ENCODE assay signal across 40 mouse cellular contexts in the genomic region with DNA sequence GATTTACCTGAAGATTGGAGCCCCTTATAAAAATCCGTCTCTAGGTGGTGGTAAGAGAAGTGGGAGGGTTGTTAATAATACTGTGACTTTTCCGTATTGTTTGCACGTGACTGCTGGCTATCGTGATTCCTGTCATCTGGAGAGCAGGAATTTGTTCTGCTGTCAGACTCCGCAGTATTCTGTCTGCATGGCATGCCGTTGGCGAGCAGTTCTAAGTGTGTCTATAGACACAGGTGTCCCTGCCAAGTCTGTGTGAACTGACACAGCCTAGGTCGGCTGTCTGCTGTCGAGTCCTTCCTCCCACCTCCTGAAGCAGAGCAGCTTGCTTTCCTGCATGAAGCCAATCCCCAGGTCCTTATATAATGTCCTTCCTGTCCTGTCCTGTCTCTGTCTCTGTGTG. TPM values are rescaled to one million over a fixed set of nuclear protein-coding genes. Genes with fewer than 3 reads are reported as not detected.
DNase-seq lines count a peak whose midpoint lies in the region; ATAC-seq and TF ChIP-seq lines count a peak whose summit lies in the region.
"Had no signal": no experiment of that assay in that cellular context is flagged by ENCODE, and none has a peak within 500 bp of the region (broad histone marks: within the 10 kb centered on the region; RNA-seq: fewer than 3 reads in every experiment).

No protein-coding gene starts in this region.

- H3K36me3 ChIP-seq in heart, adult 2 months (ENCODE audit: control insufficient read depth, insufficient read depth, low read length): no peaks in the 10 kb centered on the region
- H3K36me3 ChIP-seq in heart, embryonic 15.5 days: no peaks in the 10 kb centered on the region
- no peaks in the 10 kb centered on the region for H3K36me3 ChIP-seq in heart, embryonic 10.5 days
- H3K36me3 ChIP-seq in lung, postnatal 0 days (ENCODE audit: insufficient read depth, low read length): no peaks in the 10 kb centered on the region
- H3K36me3 ChIP-seq: kidney, embryonic 15.5 days; limb, embryonic 12.5 days; liver, embryonic 13.5 days; midbrain, embryonic 12.5 days; neural tube, embryonic 12.5 days had no signal

- intact Hi-C loops in heart, adult 2 months (cut with DNase I): no loop called here

- peak overlapping the region; percentile 23 for H3K4me2 ChIP-seq in heart, embryonic 15.5 days
- peak overlapping the region; percentile 35 for H3K4me2 ChIP-seq in lung, postnatal 0 days (replicated peaks; ENCODE audit: low read depth, low read length)
- H3K4me2 ChIP-seq: kidney, embryonic 15.5 days; limb, embryonic 12.5 days; liver, embryonic 13.5 days; lung, embryonic 14.5 days; midbrain, embryonic 12.5 days; neural tube, embryonic 12.5 days had no signal

- no peak overlapping the region for H3K9ac ChIP-seq in heart, adult 2 months (ENCODE audit: low read depth, low read length)
- no peak overlapping the region for H3K9ac ChIP-seq in heart, embryonic 15.5 days
- no peak overlapping the region for H3K9ac ChIP-seq in lung, postnatal 0 days (replicated peaks; ENCODE audit: low read depth)
- H3K9ac ChIP-seq: kidney, embryonic 15.5 days; limb, embryonic 12.5 days; liver, embryonic 13.5 days; lung, embryonic 14.5 days; midbrain, embryonic 12.5 days; neural tube, embryonic 12.5 days had no signal

- no peaks in the 10 kb centered on the region for H3K79me2 ChIP-seq in heart, adult 2 months (replicated peaks; ENCODE audit: control insufficient read depth, insufficient read depth, low read length)

- 33% methylated on average over 9 of the region's 9 CpGs for WGBS in heart, adult 2 months
- WGBS in heart, embryonic 15.5 days: 26% methylated on average over 9 of the region's 9 CpGs
- WGBS in heart, embryonic 10.5 days: 71% methylated on average over 9 of the region's 9 CpGs
- 30% methylated on average over 9 of the region's 9 CpGs for WGBS in lung, postnatal 0 days
- 33% methylated on average over 9 of the region's 9 CpGs for WGBS in lung, adult 2 months

- TF ChIP-seq EP300 in heart, adult 2 months (IDR thresholded peaks at IDR 0.05; ENCODE audit: insufficient read depth, low read depth, low read length): no peak
- TF ChIP-seq EP300 in lung, postnatal 0 days (IDR thresholded peaks at IDR 0.05): no peak

- no peak for TF ChIP-seq CTCF in heart, adult 2 months (IDR thresholded peaks at IDR 0.05)
- TF ChIP-seq CTCF in lung, postnatal 0 days (IDR thresholded peaks at IDR 0.05): no peak
- TF ChIP-seq CTCF in lung, adult 2 months (IDR thresholded peaks at IDR 0.05; ENCODE audit: insufficient read depth, low read length): no peak

- H3K27me3 ChIP-seq in heart, adult 2 months (ENCODE audit: control insufficient read depth, insufficient read depth, low read length): no peaks in the 10 kb centered on the region
- no peaks in the 10 kb centered on the region; the same call in 1 of the 2 replicates for H3K27me3 ChIP-seq in heart, embryonic 15.5 days
- H3K27me3 ChIP-seq in heart, embryonic 10.5 days (ENCODE audit: insufficient read depth, poor library complexity, severe bottlenecking): no peaks in the 10 kb centered on the region
- H3K27me3 ChIP-seq in lung, postnatal 0 days (replicated peaks; ENCODE audit: insufficient read depth, low read length): no peaks in the 10 kb centered on the region
- H3K27me3 ChIP-seq: kidney, embryonic 15.5 days; limb, embryonic 12.5 days; liver, embryonic 13.5 days; midbrain, embryonic 12.5 days; neural tube, embryonic 12.5 days had no signal

- no peaks in the 10 kb centered on the region for H3K4me1 ChIP-seq in heart, adult 2 months (ENCODE audit: control insufficient read depth, insufficient read depth, low read length)
- H3K4me1 ChIP-seq in heart, embryonic 15.5 days (replicated peaks): 0 out of 2 replicates have a peak, but pooled peaks cover 3% of the 10 kb centered on the region
- H3K4me1 ChIP-seq in heart, embryonic 10.5 days: no peaks in the 10 kb centered on the region
- no peaks in the 10 kb centered on the region for H3K4me1 ChIP-seq in lung, postnatal 0 days (ENCODE audit: insufficient read depth, low read depth, low read length)
- no peaks in the 10 kb centered on the region for H3K4me1 ChIP-seq in lung, adult 2 months (ENCODE audit: control insufficient read depth, insufficient read depth, low read length)
- H3K4me1 ChIP-seq: kidney, embryonic 15.5 days; limb, embryonic 12.5 days; liver, embryonic 13.5 days; megakaryocyte, embryonic 14.5 days; midbrain, embryonic 12.5 days; neural tube, embryonic 12.5 days had no signal

- no peak; the same call in 1 of the 2 replicates for ATAC-seq in heart, embryonic 15.5 days (replicated peaks; ENCODE audit: insufficient number of reproducible peaks, insufficient read depth, low FRiP score, low read depth)
- no peak for ATAC-seq in lung, postnatal 0 days
- ATAC-seq: forebrain, embryonic 14.5 days; hindbrain, embryonic 16.5 days had no signal

- H3K4me3 ChIP-seq in heart, adult 2 months: no peak overlapping the region
- H3K4me3 ChIP-seq in heart, embryonic 15.5 days: no peak overlapping the region
- H3K4me3 ChIP-seq in heart, embryonic 10.5 days: no peak overlapping the region
- no peak overlapping the region for H3K4me3 ChIP-seq in lung, postnatal 0 days (ENCODE audit: low read depth, low read length)
- no peak overlapping the region for H3K4me3 ChIP-seq in lung, adult 2 months (replicated peaks; ENCODE audit: extremely low read depth, low read depth, low read length)
- H3K4me3 ChIP-seq: kidney, embryonic 15.5 days; limb, embryonic 12.5 days; liver, embryonic 13.5 days; megakaryocyte, embryonic 14.5 days; midbrain, embryonic 12.5 days; myocyte; neural tube, embryonic 12.5 days had no signal

- TF ChIP-seq POLR2A in heart, adult 2 months (IDR thresholded peaks at IDR 0.05; ENCODE audit: insufficient read depth, low read depth, low read length): no peak
- TF ChIP-seq POLR2A in lung, adult 2 months (IDR thresholded peaks at IDR 0.05; ENCODE audit: borderline replicate concordance, extremely low read depth, low read depth, low read length): no peak

- H3K27ac ChIP-seq in heart, adult 2 months: no peak overlapping the region
- no peak overlapping the region for H3K27ac ChIP-seq in heart, embryonic 15.5 days
- no peak overlapping the region for H3K27ac ChIP-seq in heart, embryonic 10.5 days
- H3K27ac ChIP-seq in lung, postnatal 0 days (ENCODE audit: low read length): no peak overlapping the region
- H3K27ac ChIP-seq: kidney, embryonic 15.5 days; limb, embryonic 12.5 days; liver, embryonic 13.5 days; midbrain, embryonic 12.5 days; neural tube, embryonic 12.5 days had no signal

- H3K9me3 ChIP-seq in heart, embryonic 15.5 days (replicated peaks): no peaks in the 10 kb centered on the region
- H3K9me3 ChIP-seq in heart, embryonic 10.5 days: no peaks in the 10 kb centered on the region
- no peaks in the 10 kb centered on the region for H3K9me3 ChIP-seq in lung, postnatal 0 days (ENCODE audit: low read length)
- H3K9me3 ChIP-seq: kidney, embryonic 15.5 days; limb, embryonic 12.5 days; liver, embryonic 13.5 days; megakaryocyte, embryonic 14.5 days; midbrain, embryonic 12.5 days; neural tube, embryonic 12.5 days had no signal

- DNase-seq in heart, adult 11 months: peak; percentile 64
- DNase-seq in heart, adult 2 months: no peak
- DNase-seq in heart, embryonic 10.5 days (ENCODE audit: low spot score): no peak
- peak; percentile 23 for DNase-seq in lung, postnatal 0 days (ENCODE audit: low spot score)
- DNase-seq in lung, adult 2 months: no peak
- DNase-seq in kidney, adult 18-20 months: no peak
- no peak for DNase-seq in cerebellum, postnatal 4 days (ENCODE audit: low spot score in 2 of 2)
- DNase-seq: adrenal gland, adult 8-10 months; cerebellum, adult 2 months; cerebellum, postnatal 14 days; gastrocnemius, postnatal 14 days; kidney, postnatal 25 days; liver, embryonic 13.5 days; lung, embryonic 14.5 days; lung, postnatal 4 days; right cerebral cortex, adult 18-20 months; spleen, adult 18-20 months had no signal

RNA-seq across cellular contexts. Expression of a gene that starts 3.6 kb away (rescaled TPM):
- total RNA-seq in heart, adult 2 months (2021): not detected
- not detected in 2 replicates for polyA plus RNA-seq in heart, adult 2 months (2012; rRNA removed)
- not detected in 2 replicates for polyA plus RNA-seq in heart, embryonic 15.5 days (2015; fragmentation: Nextera tagmentation; extraction: Ambion mirVana)
- not detected in 2 replicates for polyA plus RNA-seq in heart, embryonic 10.5 days (2016; fragmentation: Nextera tagmentation; extraction: Ambion mirVana)
- polyA plus RNA-seq in lung, postnatal 0 days (2015; fragmentation: Nextera tagmentation; extraction: Ambion mirVana): 0.11 and 0.15 TPM in 2 replicates
- not detected in 2 replicates for polyA plus RNA-seq in lung, adult 2 months (2012; rRNA removed)
- total RNA-seq: adrenal gland, adult 8-10 months; adrenal gland, postnatal 4 days; ES-E14; gastrocnemius, postnatal 14 days; granulocyte monocyte progenitor cell, adult 5-6 weeks; layer of hippocampus, adult 18-20 months; layer of hippocampus, postnatal 10 days; left cerebral cortex, adult 18-20 months; left cerebral cortex, postnatal 14 days had no signal
- polyA plus RNA-seq: C2C12; embryonic facial prominence, embryonic 11.5 days; hindbrain, embryonic 11.5 days; kidney, embryonic 15.5 days; limb, embryonic 12.5 days; liver, embryonic 13.5 days; lung, embryonic 14.5 days; midbrain, embryonic 12.5 days; myocyte; testis, adult 2 months had no signal

RNA-seq across cellular contexts. Expression of a gene that starts 18.6 kb away (rescaled TPM):
- not detected for total RNA-seq in heart, adult 2 months (2021)
- not detected in 2 replicates for polyA plus RNA-seq in heart, adult 2 months (2012; rRNA removed)
- polyA plus RNA-seq in heart, embryonic 15.5 days (2015; fragmentation: Nextera tagmentation; extraction: Ambion mirVana): not detected in 2 replicates
- not detected in 2 replicates for polyA plus RNA-seq in heart, embryonic 10.5 days (2016; fragmentation: Nextera tagmentation; extraction: Ambion mirVana)
- polyA plus RNA-seq in lung, postnatal 0 days (2015; fragmentation: Nextera tagmentation; extraction: Ambion mirVana): not detected in 2 replicates
- polyA plus RNA-seq in lung, adult 2 months (2012; rRNA removed): not detected in 2 replicates
- total RNA-seq: adrenal gland, adult 8-10 months; adrenal gland, postnatal 4 days; CH12.LX; ES-E14; gastrocnemius, postnatal 14 days; granulocyte monocyte progenitor cell, adult 5-6 weeks; layer of hippocampus, adult 18-20 months; left cerebral cortex, adult 18-20 months had no signal
- polyA plus RNA-seq: C2C12; forebrain, embryonic 14.5 days; kidney, embryonic 15.5 days; limb, embryonic 12.5 days; liver, embryonic 13.5 days; lung, embryonic 14.5 days; myocyte had no signal

RNA-seq across cellular contexts. Expression of a gene that starts 31.8 kb away (rescaled TPM):
- not detected for total RNA-seq in heart, adult 2 months (2021)
- polyA plus RNA-seq in heart, adult 2 months (2012; rRNA removed): not detected in 2 replicates
- polyA plus RNA-seq in heart, embryonic 15.5 days (2015; fragmentation: Nextera tagmentation; extraction: Ambion mirVana): not detected in 2 replicates
- not detected in 2 replicates for polyA plus RNA-seq in heart, embryonic 10.5 days (2016; fragmentation: Nextera tagmentation; extraction: Ambion mirVana)
- not detected in 2 replicates for polyA plus RNA-seq in lung, postnatal 0 days (2015; fragmentation: Nextera tagmentation; extraction: Ambion mirVana)
- polyA plus RNA-seq in lung, adult 2 months (2012; rRNA removed): not detected in 2 replicates
- total RNA-seq: adrenal gland, adult 8-10 months; adrenal gland, postnatal 4 days; CH12.LX; gastrocnemius, postnatal 14 days; granulocyte monocyte progenitor cell, adult 5-6 weeks; layer of hippocampus, adult 18-20 months; layer of hippocampus, postnatal 10 days; left cerebral cortex, adult 18-20 months; left cerebral cortex, postnatal 14 days had no signal
- polyA plus RNA-seq: C2C12; cerebellum, adult 2 months; forebrain, embryonic 14.5 days; hindbrain, embryonic 11.5 days; intestine, embryonic 14.5 days; kidney, embryonic 15.5 days; limb, embryonic 12.5 days; liver, embryonic 13.5 days; lung, embryonic 14.5 days; midbrain, embryonic 12.5 days; myocyte; neural tube, embryonic 12.5 days; testis, adult 2 months had no signal

RNA-seq across cellular contexts. Expression of a gene that starts 34.1 kb away (rescaled TPM):
- total RNA-seq in heart, adult 2 months (2021): not detected
- polyA plus RNA-seq in heart, adult 2 months (2012; rRNA removed): not detected in 2 replicates
- not detected in 2 replicates for polyA plus RNA-seq in heart, embryonic 15.5 days (2015; fragmentation: Nextera tagmentation; extraction: Ambion mirVana)
- not detected in 2 replicates for polyA plus RNA-seq in heart, embryonic 10.5 days (2016; fragmentation: Nextera tagmentation; extraction: Ambion mirVana)
- polyA plus RNA-seq in lung, postnatal 0 days (2015; fragmentation: Nextera tagmentation; extraction: Ambion mirVana): not detected in 2 replicates
- polyA plus RNA-seq in lung, adult 2 months (2012; rRNA removed): not detected in 2 replicates
- total RNA-seq: adrenal gland, adult 8-10 months; adrenal gland, postnatal 4 days; CH12.LX; ES-E14; gastrocnemius, postnatal 14 days; granulocyte monocyte progenitor cell, adult 5-6 weeks; layer of hippocampus, adult 18-20 months; layer of hippocampus, postnatal 10 days; left cerebral cortex, adult 18-20 months; left cerebral cortex, postnatal 14 days; midbrain, postnatal 0 days had no signal
- polyA plus RNA-seq: C2C12; forebrain, embryonic 14.5 days; hindbrain, embryonic 11.5 days; intestine, embryonic 14.5 days; kidney, embryonic 15.5 days; liver, embryonic 13.5 days; lung, embryonic 14.5 days; midbrain, embryonic 12.5 days; myocyte had no signal

RNA-seq across cellular contexts. Expression of a gene that starts 55.6 kb away (rescaled TPM):
- not detected for total RNA-seq in heart, adult 2 months (2021)
- not detected in 2 replicates for polyA plus RNA-seq in heart, adult 2 months (2012; rRNA removed)
- not detected in 2 replicates for polyA plus RNA-seq in heart, embryonic 15.5 days (2015; fragmentation: Nextera tagmentation; extraction: Ambion mirVana)
- 0.20 and 0.39 TPM in 2 replicates for polyA plus RNA-seq in heart, embryonic 10.5 days (2016; fragmentation: Nextera tagmentation; extraction: Ambion mirVana)
- polyA plus RNA-seq in lung, postnatal 0 days (2015; fragmentation: Nextera tagmentation; extraction: Ambion mirVana): 0.17 and 0.19 TPM in 2 replicates
- 0.11 and 0.15 TPM in 2 replicates for polyA plus RNA-seq in lung, adult 2 months (2012; rRNA removed)
- total RNA-seq: adrenal gland, adult 8-10 months; gastrocnemius, postnatal 14 days; granulocyte monocyte progenitor cell, adult 5-6 weeks; left cerebral cortex, adult 18-20 months had no signal
- polyA plus RNA-seq: intestine, embryonic 14.5 days; limb, embryonic 12.5 days; liver, embryonic 13.5 days had no signal

Comparison
In these comparisons a context has a peak if more than half of its experiments do, and no peak if none do; other contexts are left out.
1. DNase-seq: peak in heart, adult 11 months (single experiment) and lung, postnatal 0 days (single experiment); none in heart, adult 2 months (0 of 2), heart, embryonic 10.5 days (single experiment), lung, adult 2 months (single experiment), kidney, adult 18-20 months (single experiment) and cerebellum, postnatal 4 days (0 of 2).